Mouse (Mus musculus): Measurements from ENCODE around the gene Eps8. TPM values are rescaled to one million over a fixed set of nuclear protein-coding genes. Genes with fewer than 3 reads are reported as not detected.

The Eps8 gene
- total RNA-seq, 2 experiments from 2014 or later = 32.2 to 39.2 TPM

DNA sequence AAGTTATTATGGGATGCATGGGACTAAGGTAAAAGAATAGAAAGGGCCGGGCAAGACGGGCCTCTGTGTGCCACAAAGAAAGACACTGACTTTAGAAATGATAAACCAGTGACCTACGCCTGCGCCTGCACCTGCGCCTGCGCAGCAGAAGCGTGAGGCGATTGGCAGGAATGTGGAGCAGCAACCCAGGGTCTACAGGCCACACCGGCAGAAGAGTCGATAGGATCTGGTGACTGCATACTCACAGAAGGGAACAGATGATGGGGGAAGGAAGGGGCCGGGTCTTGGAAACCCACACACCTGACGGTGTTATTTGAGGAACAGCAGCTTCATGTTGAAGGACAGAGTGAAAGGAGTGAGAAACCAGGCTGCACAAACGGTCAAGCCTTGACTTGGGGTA lies 24.3 kb downstream of the Eps8 start:
- intact Hi-C loops (cut with DNase I) = no loop called here
- no peak for DNase-seq (ENCODE audit: low spot score in 2 of 2)

DNA sequence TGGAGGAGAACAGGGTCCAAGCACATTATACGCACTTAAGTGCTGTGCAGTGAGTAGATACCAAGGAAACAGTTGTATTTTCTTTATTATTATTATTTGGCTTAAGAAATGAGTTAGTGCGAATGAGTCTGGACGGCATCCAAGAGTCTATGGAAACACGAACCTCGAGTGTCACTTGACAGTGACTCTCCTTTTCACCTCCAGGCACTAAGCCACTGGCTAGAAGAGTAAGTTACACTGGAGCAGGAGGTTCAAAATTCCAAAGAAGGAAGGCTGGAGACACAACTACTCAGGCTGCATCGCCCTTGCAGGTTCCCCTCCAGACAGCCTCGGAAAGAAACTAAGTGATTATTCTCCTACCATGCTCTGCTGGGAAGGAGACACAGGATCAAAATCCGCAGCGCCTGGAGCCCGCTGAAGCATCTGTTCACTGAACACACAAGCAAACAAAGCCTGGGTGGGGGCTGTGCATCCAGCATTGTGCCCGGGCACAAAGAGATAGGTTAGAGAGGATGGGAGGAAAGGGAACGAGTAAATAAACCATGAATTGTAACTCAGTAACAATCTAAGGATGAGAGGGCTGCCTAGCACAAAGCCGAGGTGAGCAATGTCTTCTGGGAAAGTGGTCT lies 25.0 kb downstream of the Eps8 start:
- intact Hi-C loops (cut with DNase I) = no loop called here

DNA sequence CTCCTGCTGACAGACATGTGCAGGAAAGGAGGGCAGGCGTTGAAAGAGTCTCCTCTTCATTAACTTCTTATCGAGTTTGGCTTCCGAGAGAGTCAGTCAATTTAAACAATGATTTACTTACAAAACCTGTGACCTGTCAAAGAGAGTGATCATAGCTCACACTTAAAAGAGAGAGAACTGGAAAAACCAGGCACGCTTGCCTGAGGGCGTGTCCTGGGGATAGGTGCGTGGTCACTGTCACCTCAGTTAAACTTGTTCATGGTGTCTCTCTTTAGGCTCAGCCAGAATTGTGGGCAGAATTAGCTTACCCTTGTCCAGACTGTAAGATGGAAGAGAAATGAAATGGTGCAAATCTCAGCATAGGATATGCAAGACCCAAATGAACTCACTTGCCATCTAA lies 26.0 kb downstream of the Eps8 start:
- intact Hi-C loops (cut with DNase I) = no loop called here
- no peak for DNase-seq (ENCODE audit: low spot score in 2 of 2)

More for the DNA sequence above, 25.0 kb downstream of the Eps8 start:
- DNase-seq (ENCODE audit: low spot score in 2 of 2) = no peak

DNA sequence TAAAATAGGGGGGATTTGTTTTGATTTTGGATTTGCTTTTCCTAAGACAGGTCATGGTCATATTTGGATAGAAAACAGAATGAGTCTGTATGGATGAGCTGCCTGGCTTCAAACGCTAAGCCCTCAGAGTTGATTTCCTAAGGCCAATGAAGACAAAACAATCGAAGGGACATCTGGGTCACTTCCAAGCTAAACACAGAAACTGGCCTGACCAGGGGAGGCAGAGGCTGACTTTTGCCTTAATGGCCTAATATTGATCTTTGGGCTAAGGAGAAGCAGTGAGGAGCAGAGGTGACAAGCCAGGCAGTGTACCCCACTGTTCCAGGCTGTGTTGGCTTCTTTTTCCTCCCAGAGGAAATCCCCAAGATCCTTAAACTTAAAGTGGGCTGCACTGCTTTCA lies 33.7 kb downstream of the Eps8 start:
- DNase-seq (ENCODE audit: low spot score in 2 of 2) = no peak
- intact Hi-C loops (cut with DNase I) = no loop called here

DNA sequence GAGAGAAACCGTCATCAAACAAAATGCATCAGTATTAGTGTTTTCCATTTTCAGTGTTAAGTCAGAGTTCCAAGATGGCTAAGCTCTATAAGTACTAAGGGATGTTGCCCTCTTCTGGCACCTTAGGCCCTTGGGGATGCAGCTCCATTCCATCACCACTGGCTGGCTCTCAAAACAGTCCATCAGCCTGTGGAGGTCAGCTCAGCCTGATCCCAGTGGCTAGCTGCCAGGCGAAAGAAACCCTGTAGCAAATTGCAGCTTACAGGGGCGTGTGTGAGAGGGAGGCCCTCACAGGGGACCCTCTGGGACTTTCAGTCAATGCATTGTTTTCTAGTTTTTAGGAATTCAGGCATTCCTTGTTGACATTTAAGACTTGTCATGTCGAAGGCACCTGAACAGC lies 40.8 kb downstream of the Eps8 start:
- intact Hi-C loops (cut with DNase I) = no loop called here
- no peak for DNase-seq (ENCODE audit: low spot score in 2 of 2)

DNA sequence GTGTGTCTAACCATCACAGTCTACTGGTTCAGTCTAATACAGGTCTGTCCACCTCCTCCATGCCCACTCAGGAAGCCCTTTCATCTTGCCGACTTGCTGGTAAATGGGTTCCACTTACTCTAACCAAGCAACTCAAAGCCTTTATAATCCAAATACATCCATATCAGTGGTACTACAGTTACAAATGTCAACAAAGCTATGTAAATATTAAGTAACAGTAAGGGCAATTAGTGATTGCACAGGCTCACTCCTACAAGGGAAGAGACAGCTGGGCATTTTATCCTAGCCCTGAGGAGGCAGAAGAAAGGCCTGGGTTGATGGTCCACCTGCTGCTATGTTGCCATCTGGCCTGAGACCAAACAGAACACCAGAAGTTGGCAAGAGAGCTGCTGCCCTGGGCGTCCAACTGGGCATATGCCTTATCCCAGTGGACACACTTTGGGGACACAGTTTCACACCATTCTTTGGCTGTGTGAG lies 42.6 kb downstream of the Eps8 start:
- no peak for DNase-seq (ENCODE audit: low spot score in 2 of 2)
- intact Hi-C loops (cut with DNase I) = no loop called here

DNA sequence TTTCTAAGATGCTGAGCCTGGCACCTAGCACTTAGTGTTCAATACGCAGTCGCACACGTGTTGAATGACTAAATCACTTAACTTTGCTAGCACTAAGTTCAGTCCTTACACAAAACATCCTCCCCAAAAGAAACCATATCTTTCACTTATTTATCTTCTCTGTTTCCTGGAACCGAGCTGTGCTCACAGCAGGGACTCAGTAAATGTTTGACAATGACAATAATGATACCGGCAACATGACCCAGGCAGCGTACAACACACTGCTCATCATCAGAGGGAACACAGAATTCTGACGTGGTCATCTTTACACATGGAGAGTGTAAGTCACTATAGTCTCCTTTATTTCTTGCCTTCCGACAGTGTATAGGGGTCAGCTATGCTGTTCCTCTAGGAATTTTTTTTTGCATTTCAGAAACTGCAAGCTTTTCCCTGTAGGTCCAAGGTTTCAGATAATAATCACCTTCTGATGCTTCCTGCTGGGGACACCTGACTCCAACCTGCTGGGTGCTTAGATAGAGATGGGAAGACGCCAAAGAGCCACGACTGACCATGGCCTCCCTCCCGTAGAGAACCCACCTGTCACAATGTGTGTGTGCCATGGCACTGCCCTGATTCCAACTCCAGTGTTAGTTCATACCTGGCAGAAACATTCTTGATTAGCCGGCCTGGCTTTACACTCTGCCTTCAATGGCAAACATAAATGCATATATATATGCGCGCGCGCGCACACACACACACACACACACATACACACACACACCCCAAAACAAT lies 46.3 kb downstream of the Eps8 start:
- intact Hi-C loops (cut with DNase I) = no loop called here
- DNase-seq (ENCODE audit: low spot score in 2 of 2) = no peak

DNA sequence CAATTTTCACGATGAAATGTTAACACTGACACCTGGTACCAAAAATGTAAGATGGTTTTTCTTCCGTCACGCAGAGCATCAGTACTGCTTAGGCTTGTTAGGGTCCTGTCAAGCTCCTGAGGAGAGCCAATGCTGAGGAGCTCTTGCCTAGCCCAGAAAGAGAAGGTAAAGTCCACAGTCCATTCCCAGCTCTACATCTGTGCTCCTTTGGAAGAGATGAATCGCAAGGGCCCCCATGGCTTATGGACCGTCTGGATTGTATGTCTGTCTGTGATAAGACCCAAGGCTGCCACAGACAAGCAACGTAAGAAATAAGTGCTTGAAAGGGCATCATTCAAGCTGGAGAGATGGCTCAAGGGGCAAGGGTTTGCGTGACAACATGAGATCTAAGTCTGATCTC lies 48.1 kb downstream of the Eps8 start:
- intact Hi-C loops (cut with DNase I) = no loop called here
- no peak for DNase-seq (ENCODE audit: low spot score in 2 of 2)

DNA sequence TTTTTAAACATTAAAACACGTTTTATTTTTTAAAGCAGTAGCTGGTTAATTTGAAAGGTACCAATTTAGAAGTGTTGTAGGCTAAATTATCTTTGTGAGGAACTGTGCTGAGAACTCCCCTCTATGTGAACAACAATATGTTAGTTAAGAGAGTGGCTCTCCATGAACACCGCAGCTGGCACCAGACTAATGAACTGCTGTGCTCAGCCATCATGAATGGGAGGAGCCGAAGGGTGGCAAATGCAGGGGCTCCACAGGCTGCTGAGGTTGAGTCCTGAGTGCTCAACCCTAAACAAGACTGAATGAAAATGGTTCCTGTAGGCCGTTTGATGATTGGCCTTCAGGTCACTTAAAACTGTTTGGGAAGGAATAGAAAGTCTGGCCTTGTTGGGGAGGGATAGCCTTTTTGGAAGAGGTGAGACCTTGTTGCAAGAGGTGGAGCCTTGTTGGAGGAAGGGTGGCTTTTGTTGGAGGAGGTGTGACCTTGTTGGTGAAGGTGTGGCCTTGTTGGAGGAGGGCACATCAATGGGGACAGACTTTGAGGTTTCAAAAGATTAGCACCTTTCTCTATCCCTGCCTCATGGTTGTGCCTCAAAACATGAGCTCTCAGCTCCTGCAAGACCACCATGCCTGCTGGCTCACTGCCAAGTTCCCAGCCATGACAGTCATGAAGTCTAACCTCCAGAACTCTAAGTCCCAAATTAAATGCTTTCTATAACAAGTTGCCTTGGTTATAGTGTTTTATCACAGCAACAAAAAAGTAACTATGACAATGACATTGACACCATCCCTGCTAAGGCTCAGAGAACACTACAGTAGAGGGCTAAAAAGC lies 50.0 kb downstream of the Eps8 start:
- intact Hi-C loops (cut with DNase I) = no loop called here
- no peak for DNase-seq (ENCODE audit: low spot score in 2 of 2)

DNA sequence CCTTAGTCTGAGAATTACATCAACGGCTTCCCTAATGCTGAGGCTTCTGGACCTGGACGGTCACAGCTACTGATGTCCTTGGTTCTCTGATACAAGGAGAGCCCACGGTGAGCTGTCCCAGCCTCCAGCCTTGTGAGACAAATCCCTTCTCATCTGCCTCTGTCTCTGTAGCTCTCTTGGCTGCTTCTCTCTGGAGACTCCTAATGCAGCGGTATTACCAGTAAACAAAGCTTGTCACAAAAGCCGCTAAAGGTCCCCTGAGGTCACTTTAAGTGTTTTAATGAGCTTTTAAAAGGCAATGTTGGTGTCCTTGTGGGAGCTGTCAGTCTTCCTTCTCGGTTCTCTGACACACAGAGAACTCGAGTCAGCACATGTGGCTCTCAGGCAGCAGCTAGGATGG lies 56.4 kb downstream of the Eps8 start:
- no peak for DNase-seq (ENCODE audit: low spot score in 2 of 2)
- intact Hi-C loops (cut with DNase I) = no loop called here

DNA sequence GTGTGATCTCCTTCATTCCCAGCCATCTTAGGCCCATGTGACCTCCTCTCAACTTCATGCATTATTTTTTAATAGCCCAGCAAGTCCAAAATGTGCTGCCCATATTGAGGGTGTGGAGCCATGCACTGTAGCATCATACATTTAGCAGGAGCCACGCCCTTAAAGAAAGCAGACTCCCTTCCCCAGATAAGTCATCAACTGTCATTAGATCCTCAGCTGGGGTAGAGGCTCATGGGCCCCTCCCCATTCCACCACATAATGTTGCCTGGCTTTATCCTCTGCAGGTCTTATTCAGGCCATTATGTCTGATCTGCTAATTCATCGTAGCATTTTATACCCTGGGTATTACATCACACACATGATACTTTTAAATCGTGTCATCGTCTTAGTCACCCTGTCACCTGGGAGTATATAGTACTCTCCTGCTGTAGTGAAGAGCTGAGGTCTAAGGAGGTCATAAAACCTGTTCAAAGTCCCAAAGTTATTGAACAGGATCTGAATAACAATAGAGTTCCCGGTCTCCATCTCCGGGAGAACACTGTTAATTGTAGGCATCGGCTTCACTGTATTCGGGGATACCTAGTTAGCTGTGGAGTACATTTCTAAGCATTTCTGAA lies 57.1 kb downstream of the Eps8 start:
- DNase-seq (ENCODE audit: low spot score in 2 of 2) = no peak
- intact Hi-C loops (cut with DNase I) = no loop called here

DNA sequence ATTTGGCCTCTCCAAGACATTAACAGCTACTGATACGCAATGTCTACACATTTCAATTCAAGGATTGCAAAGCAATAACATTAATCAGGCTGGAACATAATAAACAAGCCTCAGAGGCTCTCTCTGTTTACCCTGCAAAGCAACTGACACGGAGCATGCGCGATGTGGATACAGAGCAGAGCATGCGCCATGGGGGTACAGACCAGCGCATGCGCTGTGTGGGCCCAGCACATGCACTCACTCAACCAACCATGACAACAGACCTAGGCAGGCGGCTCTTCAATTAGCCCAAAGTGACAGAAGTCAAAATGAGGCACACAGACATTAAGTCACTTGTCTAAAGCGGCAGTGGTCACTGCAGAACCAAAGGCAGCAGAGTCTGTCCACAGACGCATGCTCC lies 62.1 kb downstream of the Eps8 start:
- DNase-seq (ENCODE audit: low spot score in 2 of 2) = no peak
- intact Hi-C loops (cut with DNase I) = no loop called here

DNA sequence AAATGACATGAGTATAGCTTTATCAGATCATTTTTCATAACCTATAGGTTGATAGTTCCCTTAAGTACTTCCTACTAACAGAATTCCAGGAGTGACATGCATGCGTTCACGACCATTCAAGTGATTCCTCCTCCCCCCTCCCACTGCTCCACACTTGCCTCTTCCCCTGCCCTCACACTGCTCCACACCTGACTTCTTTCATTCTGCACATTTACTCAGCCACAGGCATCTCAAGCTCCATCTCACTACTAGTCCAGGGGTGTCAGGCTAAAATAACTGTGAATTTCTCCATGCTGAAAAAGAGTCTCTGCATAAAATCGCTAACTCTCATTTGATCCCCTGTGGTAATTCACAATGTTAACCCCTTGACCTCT lies 65.4 kb downstream of the Eps8 start:
- DNase-seq (ENCODE audit: low spot score in 2 of 2) = no peak
- intact Hi-C loops (cut with DNase I) = loop anchor here (5.0 kb wide), 1 partner anchor 73 kb away; no protein-coding TSS in a partner anchor

DNA sequence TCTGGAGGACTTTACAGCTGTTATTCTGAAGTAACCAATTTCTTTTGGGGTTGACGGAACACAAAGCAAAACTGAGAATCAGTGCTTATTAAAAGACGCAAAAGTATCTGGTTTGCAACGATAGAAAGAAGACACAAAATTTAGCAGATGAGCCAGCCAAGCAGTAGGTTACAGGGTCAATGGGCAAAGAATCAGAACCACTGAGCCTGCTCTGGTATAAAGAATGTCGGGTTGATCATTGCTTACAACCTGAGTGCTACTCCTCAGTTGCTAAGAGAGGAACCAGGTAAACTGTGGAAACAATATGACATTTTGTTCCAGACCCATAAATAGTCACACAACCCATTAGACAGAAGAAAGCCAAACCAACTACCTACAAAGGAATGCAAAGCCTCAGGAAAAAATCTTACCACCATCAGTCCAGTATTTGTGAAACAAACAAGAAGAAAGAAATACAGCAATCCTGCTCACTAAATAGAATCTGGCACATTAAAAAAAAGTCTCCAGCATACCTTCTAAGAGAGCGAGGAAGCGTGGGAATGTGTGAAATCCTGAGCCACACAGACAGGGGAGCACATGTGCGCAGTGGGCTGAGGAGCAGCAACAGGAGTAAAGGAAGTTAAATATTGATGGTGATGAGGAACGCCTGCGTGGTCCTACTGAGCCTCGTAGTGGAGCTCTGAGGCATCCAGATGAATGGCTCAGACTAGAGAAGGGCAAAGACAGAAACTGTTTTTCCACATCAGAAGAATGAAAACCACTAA lies 66.0 kb downstream of the Eps8 start:
- DNase-seq (ENCODE audit: low spot score in 2 of 2) = peak; percentile 49
- intact Hi-C loops (cut with DNase I) = loop anchor here (5.0 kb wide), 1 partner anchor 74 kb away; no protein-coding TSS in a partner anchor

DNA sequence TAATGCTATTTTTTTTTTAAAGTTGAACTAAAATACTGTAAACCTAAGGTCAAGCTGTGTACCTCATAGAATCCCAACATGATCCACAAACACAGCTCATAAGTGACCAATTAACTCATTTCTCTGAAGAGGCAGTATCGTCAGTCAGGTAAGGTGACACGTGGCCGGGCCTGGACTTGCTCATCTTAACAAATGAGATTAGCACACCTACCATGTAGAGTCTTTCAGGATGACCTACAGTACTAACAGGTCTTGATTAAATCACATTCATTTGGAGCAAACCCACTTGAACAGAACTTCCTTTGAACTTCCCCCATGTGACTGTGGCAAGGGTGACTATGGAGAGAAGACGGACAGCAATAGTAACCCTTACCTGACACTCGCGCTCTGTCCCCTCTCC lies 66.8 kb downstream of the Eps8 start:
- DNase-seq (ENCODE audit: low spot score in 2 of 2) = no peak
- intact Hi-C loops (cut with DNase I) = loop anchor here (5.0 kb wide), 1 partner anchor 74 kb away; no protein-coding TSS in a partner anchor

DNA sequence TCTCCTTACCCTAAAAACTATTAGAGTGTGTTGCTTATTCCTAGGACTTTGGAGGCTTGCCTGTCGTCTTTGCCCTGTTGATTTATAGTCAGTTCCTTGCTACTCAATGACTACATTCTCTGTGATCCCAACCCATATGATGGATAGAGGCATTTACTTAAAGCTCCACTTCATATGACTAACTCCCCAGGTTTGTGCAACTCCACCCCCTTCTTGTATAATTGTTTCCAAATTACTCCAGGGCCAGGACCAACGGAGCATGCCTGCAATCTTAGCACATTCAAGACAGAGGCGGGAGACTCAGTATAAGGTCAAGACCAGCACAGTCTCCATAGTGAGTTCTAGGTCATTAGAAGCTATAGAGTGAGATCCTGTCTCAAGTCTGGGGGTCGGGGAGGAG lies 69.4 kb downstream of the Eps8 start:
- DNase-seq (ENCODE audit: low spot score in 2 of 2) = no peak
- intact Hi-C loops (cut with DNase I) = loop anchor here (5.0 kb wide), 1 partner anchor 77 kb away; no protein-coding TSS in a partner anchor

DNA sequence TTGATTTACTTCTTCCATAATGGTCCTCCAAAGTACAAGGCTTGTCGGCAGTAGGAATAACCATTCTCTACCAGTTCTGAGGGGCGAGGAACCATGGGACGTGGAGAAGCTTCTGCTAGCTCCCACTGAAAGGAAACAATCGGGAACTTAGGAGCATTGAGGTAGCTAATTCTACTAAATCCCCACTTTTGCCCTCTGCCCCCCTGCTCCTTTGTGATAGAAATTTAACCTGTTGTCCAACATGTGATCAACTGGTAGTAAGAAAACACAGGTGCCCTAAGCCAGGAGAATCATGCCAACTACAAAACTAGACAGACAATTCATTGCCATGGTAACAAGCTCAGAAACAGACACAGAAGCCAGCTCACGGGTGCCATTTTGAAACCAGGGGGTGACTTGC lies 71.6 kb downstream of the Eps8 start:
- intact Hi-C loops (cut with DNase I) = no loop called here

DNA sequence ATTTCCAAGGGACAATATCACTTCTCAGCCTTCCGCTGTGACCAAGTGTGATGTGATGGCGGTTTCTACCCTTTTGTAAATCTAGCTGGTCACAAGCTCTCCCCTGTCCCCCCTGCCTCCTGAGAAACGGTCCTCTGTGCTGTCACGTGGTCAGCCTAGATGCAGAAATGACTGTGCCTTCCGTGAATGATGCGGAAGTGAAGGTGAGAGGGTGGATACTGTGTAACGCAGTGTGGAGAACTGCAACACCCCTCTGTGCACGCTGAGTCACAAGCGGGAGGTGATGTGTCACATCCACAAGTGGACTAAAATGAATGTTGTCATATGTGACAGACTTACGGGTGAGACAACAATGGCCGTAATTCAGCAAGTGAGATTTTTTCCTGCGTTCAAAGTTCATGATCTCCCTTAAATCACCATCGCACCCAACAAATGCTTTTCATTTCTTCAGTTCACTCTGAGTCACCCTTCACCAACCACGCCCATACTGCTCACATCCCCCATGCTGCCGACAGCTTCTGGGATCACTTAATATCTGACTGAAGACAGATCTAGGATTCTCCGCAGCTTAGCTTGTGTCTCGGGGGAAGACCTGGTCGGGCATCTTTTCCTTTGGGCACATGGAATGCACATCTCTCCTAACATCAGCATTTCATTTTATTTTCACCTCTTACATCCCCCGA lies 72.3 kb downstream of the Eps8 start:
- intact Hi-C loops (cut with DNase I) = no loop called here

More for the DNA sequence above, 71.6 kb downstream of the Eps8 start:
- no peak for DNase-seq (ENCODE audit: low spot score in 2 of 2)

More for the DNA sequence above, 72.3 kb downstream of the Eps8 start:
- no peak for DNase-seq (ENCODE audit: low spot score in 2 of 2)

Data from left cerebral cortex, postnatal 36 days (tissue).